Mouse (Mus musculus) testis, adult 2 months (tissue): ENCODE results near the gene Eva1b.
"Not testable (repeated sequence)": the region's sequence is repeated elsewhere in the genome, so short reads cannot be mapped to it uniquely, and the experiment has no call there.

Experiments used
- CTCF ChIP-seq: fragments of 200-500 bp; IDR thresholded peaks from 2 replicates; pipeline ENCODE4 v1.5.1; 2012; ENCODE audit warnings: low read depth, mild to moderate bottlenecking, inconsistent platforms, low read length, moderate library complexity; ENCODE audit not compliant: control insufficient read depth, insufficient read depth, insufficient replicate concordance
- POLR2A ChIP-seq: fragments of 200-500 bp; IDR thresholded peaks from 2 replicates; pipeline ENCODE4 v1.6.1; 2012; ENCODE audit warnings: low read depth, mild to moderate bottlenecking, inconsistent platforms, low read length, moderate library complexity; ENCODE audit not compliant: control insufficient read depth

DNA sequence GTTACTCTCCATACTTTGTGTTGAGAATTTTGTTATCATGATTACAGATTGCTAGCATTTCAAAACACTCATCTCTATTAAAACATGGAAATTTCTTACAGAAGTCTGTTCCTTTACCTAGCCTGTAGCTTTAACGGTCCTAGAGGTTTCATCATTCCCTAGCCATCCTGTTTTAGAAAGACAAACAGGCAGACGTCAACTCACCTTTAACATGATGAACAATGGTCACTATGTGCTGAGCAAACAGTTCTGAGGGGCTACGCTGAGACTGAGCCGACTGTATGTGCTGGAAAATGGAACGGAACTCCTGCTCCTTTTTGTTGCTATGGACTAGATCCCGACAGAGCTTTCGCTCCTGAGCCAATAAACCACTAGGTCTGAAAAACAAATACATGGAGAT lies 28.4 kb downstream of the Eva1b start:
- TF ChIP-seq CTCF, POLR2A: not testable (repeated sequence)
